Mouse (Mus musculus): ENCODE results near the gene Gcm2. TPM values are rescaled to one million over a fixed set of nuclear protein-coding genes. Genes with fewer than 3 reads are reported as not detected.

Gene Gcm2
- not detected for polyA plus RNA-seq (2014; fragmentation: Illumina TruSeq; extraction: RNeasy Lipid Tissue Mini Kit (QIAGEN cat#74804); ENCODE audit: low read depth, low replicate concordance)

GRCm38 (mm10) chr13:41110935-41111334, at the start of gene Gcm2:
Gene Gcm2 (minus strand): TSS chr13:41111035.

GRCm38 (mm10) chr13:41113940-41114339, 3.1 kb upstream of the Gcm2 start, which contains the start of gene Sycp2l:
Gene Sycp2l (plus strand): TSS chr13:41114307.

DNA sequence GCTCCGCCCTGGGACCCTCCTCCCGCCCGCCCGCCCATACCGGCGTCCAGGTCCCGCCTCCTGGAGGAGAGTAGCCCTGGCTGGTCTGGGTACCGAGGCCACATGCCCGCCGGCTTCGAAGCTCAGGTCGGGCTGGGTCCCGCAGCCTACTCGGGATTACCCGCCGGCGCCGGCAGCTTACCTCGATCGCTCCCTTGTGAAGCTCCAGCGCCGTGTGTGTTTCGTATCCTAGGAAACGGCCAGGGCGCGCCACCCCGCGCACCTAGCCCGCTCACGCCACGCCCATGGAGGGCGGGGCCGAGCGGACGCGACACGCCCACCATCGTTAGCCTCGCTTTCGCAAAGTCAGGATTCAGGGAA, 31.4 kb downstream of the Gcm2 start, which contains the start of gene Mak:
Mak (minus strand) TSS at position 286 of the 360 bp plus-strand sequence.

Other genes with a start within 250 kb of the Gcm2 start
- gene Pak1ip1, start 110.0 kb downstream of the Gcm2 start, polyA plus RNA-seq (2014; fragmentation: Illumina TruSeq; extraction: RNeasy Lipid Tissue Mini Kit (QIAGEN cat#74804); ENCODE audit: low read depth, low replicate concordance) = 53.4 TPM
- 47.9 TPM for gene Tmem14c, start 94.7 kb downstream of the Gcm2 start, polyA plus RNA-seq (2014; fragmentation: Illumina TruSeq; extraction: RNeasy Lipid Tissue Mini Kit (QIAGEN cat#74804); ENCODE audit: low read depth, low replicate concordance)
- not detected for gene Mak, start 31.3 kb downstream of the Gcm2 start, polyA plus RNA-seq (2014; fragmentation: Illumina TruSeq; extraction: RNeasy Lipid Tissue Mini Kit (QIAGEN cat#74804); ENCODE audit: low read depth, low replicate concordance)
- gene Sycp2l, start 3.3 kb upstream of the Gcm2 start, polyA plus RNA-seq (2014; fragmentation: Illumina TruSeq; extraction: RNeasy Lipid Tissue Mini Kit (QIAGEN cat#74804); ENCODE audit: low read depth, low replicate concordance) = not detected
- 79.8 TPM for gene Elovl2, start 109.4 kb upstream of the Gcm2 start, polyA plus RNA-seq (2014; fragmentation: Illumina TruSeq; extraction: RNeasy Lipid Tissue Mini Kit (QIAGEN cat#74804); ENCODE audit: low read depth, low replicate concordance)
- 22.8 TPM for gene Smim13, start 138.8 kb upstream of the Gcm2 start, polyA plus RNA-seq (2014; fragmentation: Illumina TruSeq; extraction: RNeasy Lipid Tissue Mini Kit (QIAGEN cat#74804); ENCODE audit: low read depth, low replicate concordance)
- not detected for gene Gm17364, start 162.9 kb upstream of the Gcm2 start, polyA plus RNA-seq (2014; fragmentation: Illumina TruSeq; extraction: RNeasy Lipid Tissue Mini Kit (QIAGEN cat#74804); ENCODE audit: low read depth, low replicate concordance)